Mouse (Mus musculus): Measurements from ENCODE around the gene Hilpda. TPM values are rescaled to one million over a fixed set of nuclear protein-coding genes. Genes with fewer than 3 reads are reported as not detected.

Gene Hilpda
- polyA plus RNA-seq, 2 experiments: 39.7 to 53.7 TPM

DNA sequence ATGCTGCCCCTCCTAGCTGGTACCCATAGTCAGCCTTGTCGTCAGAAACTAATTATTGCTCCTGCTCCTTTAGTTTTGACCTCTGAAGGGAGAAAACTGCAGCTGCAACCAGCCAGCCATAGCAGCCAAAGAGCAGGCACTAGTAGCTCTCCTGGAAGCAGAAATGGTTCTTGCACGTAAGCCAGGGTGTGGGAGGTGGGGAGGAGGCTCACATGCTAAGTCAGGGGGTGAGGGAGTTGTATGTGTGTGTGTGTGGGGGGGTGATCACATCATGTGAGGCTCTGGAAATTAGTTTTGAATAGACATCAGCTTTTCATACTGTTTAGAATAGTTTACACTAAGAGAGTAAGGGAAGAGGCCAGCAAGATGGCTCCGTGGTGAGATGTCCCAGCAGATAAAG, 45.7 kb downstream of the Hilpda start:
- Histone ChIP-seq H3K4me2 (replicated peaks; ENCODE audit: low read depth, low read length, severe bottlenecking) (no peak overlapping the region), H3K36me3 (ENCODE audit: control insufficient read depth, insufficient read depth, low read length) (no peaks in the 10 kb centered on the region), H3K27me3 (ENCODE audit: control insufficient read depth, insufficient read depth, low read length) (no peaks in the 10 kb centered on the region), H3K27ac (replicated peaks; ENCODE audit: low read depth, low read length) (no peak overlapping the region), H3K9ac (ENCODE audit: low read depth, low read length, severe bottlenecking) (no peak overlapping the region), H3K4me1 (ENCODE audit: control insufficient read depth, insufficient read depth, low read length) (no peaks in the 10 kb centered on the region), H3K4me3 (replicated peaks; ENCODE audit: low read length) (no peak overlapping the region), H3K9me3 (ENCODE audit: control insufficient read depth, low read length) (no peaks in the 10 kb centered on the region)
- no peak for TF ChIP-seq POLR2A (IDR thresholded peaks at IDR 0.05; ENCODE audit: borderline replicate concordance, extremely low read depth, insufficient read depth, insufficient read length)
- ATAC-seq (ENCODE audit: low FRiP score, low read depth): no peak
- DNase-seq (ENCODE audit: low spot score): no peak
- 58% methylated on average over 3 of the region's 3 CpGs for WGBS

DNA sequence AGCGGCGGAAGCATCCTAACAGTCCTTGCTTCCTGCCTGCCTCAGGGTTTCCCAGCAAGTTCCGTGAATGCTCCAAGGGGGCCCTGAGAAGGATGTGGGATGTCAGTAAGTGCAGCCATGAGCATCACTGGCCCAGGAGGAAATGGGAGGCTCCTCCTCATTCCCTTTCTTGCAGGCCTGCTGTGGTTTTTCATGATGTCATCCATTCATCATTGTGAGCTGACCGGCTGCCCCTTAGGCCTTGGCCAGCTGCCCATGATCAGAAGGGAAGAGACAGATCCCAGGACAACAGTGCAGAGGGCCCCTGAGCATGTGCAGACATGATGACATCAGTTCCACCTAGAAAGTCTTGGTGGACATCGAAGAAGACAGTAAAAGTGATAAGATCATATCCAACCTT, 46.6 kb downstream of the Hilpda start, which contains the start of gene Fam71f1:
Fam71f1 (plus strand) TSS at position 262 of the 400 bp plus-strand sequence.
- ATAC-seq (ENCODE audit: low FRiP score, low read depth): no peak
- no peak within 1 kb of the TSS for H3K27ac ChIP-seq (replicated peaks; ENCODE audit: low read depth, low read length)

DNA sequence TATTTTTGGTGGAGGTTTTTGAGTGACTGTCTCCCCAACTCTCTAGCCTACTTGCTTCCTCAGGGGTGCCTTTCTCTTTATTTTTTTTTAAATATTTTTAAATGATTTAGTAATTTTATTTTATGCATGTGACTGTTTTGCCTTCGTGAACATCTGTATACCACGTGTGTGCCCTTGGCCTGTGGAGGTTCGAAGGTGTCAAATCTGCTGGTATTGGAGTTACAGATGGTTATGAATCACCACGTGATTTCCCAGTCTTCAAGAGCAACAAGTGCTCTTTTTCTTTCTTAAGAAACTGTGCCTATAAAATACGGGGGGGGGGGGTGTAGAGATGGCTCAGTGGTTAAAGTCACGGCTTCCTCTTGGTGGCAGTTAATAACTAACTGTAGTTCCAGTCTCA, 49.3 kb downstream of the Hilpda start:
- Histone ChIP-seq H3K4me1 (ENCODE audit: control insufficient read depth, insufficient read depth, low read length) (no peaks in the 10 kb centered on the region), H3K4me2 (replicated peaks; ENCODE audit: low read depth, low read length, severe bottlenecking) (no peak overlapping the region), H3K9ac (ENCODE audit: low read depth, low read length, severe bottlenecking) (no peak overlapping the region), H3K9me3 (ENCODE audit: control insufficient read depth, low read length) (no peaks in the 10 kb centered on the region), H3K27ac (replicated peaks; ENCODE audit: low read depth, low read length) (no peak overlapping the region), H3K36me3 (ENCODE audit: control insufficient read depth, insufficient read depth, low read length) (no peaks in the 10 kb centered on the region), H3K4me3 (replicated peaks; ENCODE audit: low read length) (no peak overlapping the region), H3K27me3 (ENCODE audit: control insufficient read depth, insufficient read depth, low read length) (no peaks in the 10 kb centered on the region)
- no peak for TF ChIP-seq POLR2A (IDR thresholded peaks at IDR 0.05; ENCODE audit: borderline replicate concordance, extremely low read depth, insufficient read depth, insufficient read length)
- ATAC-seq (ENCODE audit: low FRiP score, low read depth) (no peak), DNase-seq (ENCODE audit: low spot score) (no peak)
- WGBS: 62% methylated on average over 6 of the region's 6 CpGs

More for the DNA sequence above, 46.6 kb downstream of the Hilpda start, which contains the start of gene Fam71f1:
- Histone ChIP-seq H3K9me3 (ENCODE audit: control insufficient read depth, low read length) (no peaks in the 10 kb centered on the region), H3K9ac (ENCODE audit: low read depth, low read length, severe bottlenecking) (no peak within 1 kb of the TSS), H3K27me3 (ENCODE audit: control insufficient read depth, insufficient read depth, low read length) (no peaks in the 10 kb centered on the region), H3K4me2 (replicated peaks; ENCODE audit: low read depth, low read length, severe bottlenecking) (no peak within 1 kb of the TSS), H3K4me3 (replicated peaks; ENCODE audit: low read length) (no peak within 1 kb of the TSS), H3K36me3 (ENCODE audit: control insufficient read depth, insufficient read depth, low read length) (no peaks in the 10 kb centered on the region), H3K4me1 (ENCODE audit: control insufficient read depth, insufficient read depth, low read length) (no peaks in the 10 kb centered on the region)
- DNase-seq (ENCODE audit: low spot score): peak; percentile 28
- TF ChIP-seq POLR2A (IDR thresholded peaks at IDR 0.05; ENCODE audit: borderline replicate concordance, extremely low read depth, insufficient read depth, insufficient read length): no peak
- WGBS: 54% methylated on average over 4 of the region's 5 CpGs

DNA sequence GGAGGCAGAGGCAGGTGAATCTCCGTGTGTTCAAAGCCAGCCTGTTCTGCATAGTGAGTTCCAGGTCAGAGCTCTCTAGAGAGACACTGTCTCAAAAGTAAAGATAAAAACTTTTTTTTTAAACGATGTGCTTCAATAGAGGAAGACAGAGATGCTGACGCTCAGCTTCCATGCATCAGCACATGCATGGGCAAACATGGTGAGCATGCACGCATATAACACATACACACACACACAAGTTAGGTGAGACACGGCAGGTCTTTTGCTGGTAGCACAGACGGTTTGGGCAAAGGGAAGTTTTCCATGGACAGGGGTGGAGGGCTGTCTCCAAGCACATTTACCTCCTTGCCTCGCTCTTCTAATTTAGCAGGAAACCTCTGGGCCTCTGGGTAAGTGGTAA, 49.9 kb downstream of the Hilpda start:
- DNase-seq (ENCODE audit: low spot score): no peak
- Histone ChIP-seq H3K27ac (replicated peaks; ENCODE audit: low read depth, low read length) (no peak overlapping the region), H3K27me3 (ENCODE audit: control insufficient read depth, insufficient read depth, low read length) (no peaks in the 10 kb centered on the region), H3K4me3 (replicated peaks; ENCODE audit: low read length) (no peak overlapping the region), H3K36me3 (ENCODE audit: control insufficient read depth, insufficient read depth, low read length) (no peaks in the 10 kb centered on the region), H3K9ac (ENCODE audit: low read depth, low read length, severe bottlenecking) (no peak overlapping the region), H3K9me3 (ENCODE audit: control insufficient read depth, low read length) (no peaks in the 10 kb centered on the region), H3K4me1 (ENCODE audit: control insufficient read depth, insufficient read depth, low read length) (no peaks in the 10 kb centered on the region), H3K4me2 (replicated peaks; ENCODE audit: low read depth, low read length, severe bottlenecking) (no peak overlapping the region)
- TF ChIP-seq POLR2A (IDR thresholded peaks at IDR 0.05; ENCODE audit: borderline replicate concordance, extremely low read depth, insufficient read depth, insufficient read length): no peak
- ATAC-seq (ENCODE audit: low FRiP score, low read depth): no peak
- WGBS: 92% methylated on average over 7 of the region's 7 CpGs

GRCm38 (mm10) chr6:29322735-29323134, 50.4 kb downstream of the Hilpda start:
- no peaks in the 10 kb centered on the region for H3K4me1 ChIP-seq (ENCODE audit: control insufficient read depth, insufficient read depth, low read length)
- DNase-seq (ENCODE audit: low spot score) (no peak), ATAC-seq (ENCODE audit: low FRiP score, low read depth) (no peak)
- H3K9ac ChIP-seq (ENCODE audit: low read depth, low read length, severe bottlenecking): no peak overlapping the region
- no peak overlapping the region for H3K4me3 ChIP-seq (replicated peaks; ENCODE audit: low read length)
- H3K4me2 ChIP-seq (replicated peaks; ENCODE audit: low read depth, low read length, severe bottlenecking): no peak overlapping the region
- TF ChIP-seq POLR2A (IDR thresholded peaks at IDR 0.05; ENCODE audit: borderline replicate concordance, extremely low read depth, insufficient read depth, insufficient read length): no peak
- no peaks in the 10 kb centered on the region for H3K9me3 ChIP-seq (ENCODE audit: control insufficient read depth, low read length)
- no peaks in the 10 kb centered on the region for H3K36me3 ChIP-seq (ENCODE audit: control insufficient read depth, insufficient read depth, low read length)
- H3K27ac ChIP-seq (replicated peaks; ENCODE audit: low read depth, low read length): no peak overlapping the region
- WGBS: 87% methylated on average over 4 of the region's 4 CpGs
- no peaks in the 10 kb centered on the region for H3K27me3 ChIP-seq (ENCODE audit: control insufficient read depth, insufficient read depth, low read length)

Other genes starting within 250 kb of the Hilpda start
- gene Lep, start 212.3 kb upstream of the Hilpda start, polyA plus RNA-seq (2012; rRNA removed): 0.03 TPM in 1 of 2 replicates, not detected in the other
- not detected in 2 replicates for gene Lep, start 212.3 kb upstream of the Hilpda start, polyA plus RNA-seq (2014; fragmentation: Nextera tagmentation; extraction: Ambion mirVana)
- 45.9 and 59.8 TPM in 2 replicates for gene Rbm28, start 107.5 kb upstream of the Hilpda start, polyA plus RNA-seq (2012; rRNA removed)
- 35.7 and 47.7 TPM in 2 replicates for gene Rbm28, start 107.5 kb upstream of the Hilpda start, polyA plus RNA-seq (2014; fragmentation: Nextera tagmentation; extraction: Ambion mirVana)
- 1.2 and 1.8 TPM in 2 replicates for gene Prrt4, start 92.9 kb upstream of the Hilpda start, polyA plus RNA-seq (2012; rRNA removed)
- 0.92 and 1.1 TPM in 2 replicates for gene Prrt4, start 92.9 kb upstream of the Hilpda start, polyA plus RNA-seq (2014; fragmentation: Nextera tagmentation; extraction: Ambion mirVana)
- gene Impdh1, start 56.1 kb upstream of the Hilpda start, polyA plus RNA-seq (2012; rRNA removed): 42.1 and 53.1 TPM in 2 replicates
- gene Impdh1, start 56.1 kb upstream of the Hilpda start, polyA plus RNA-seq (2014; fragmentation: Nextera tagmentation; extraction: Ambion mirVana): 46.6 and 49.2 TPM in 2 replicates
- 2.6 and 3.8 TPM in 2 replicates for gene Fam71f2, start 7.1 kb downstream of the Hilpda start, polyA plus RNA-seq (2012; rRNA removed)
- gene Fam71f2, start 7.1 kb downstream of the Hilpda start, polyA plus RNA-seq (2014; fragmentation: Nextera tagmentation; extraction: Ambion mirVana): 0.57 and 0.70 TPM in 2 replicates
- gene Fam71f1, start 46.7 kb downstream of the Hilpda start, polyA plus RNA-seq (2012; rRNA removed): 0.10 and 0.27 TPM in 2 replicates
- gene Fam71f1, start 46.7 kb downstream of the Hilpda start, polyA plus RNA-seq (2014; fragmentation: Nextera tagmentation; extraction: Ambion mirVana): 0.23 TPM in 1 of 2 replicates, not detected in the other
- 354 and 382 TPM in 2 replicates for gene Calu, start 75.6 kb downstream of the Hilpda start, polyA plus RNA-seq (2012; rRNA removed)
- 536 and 540 TPM in 2 replicates for gene Calu, start 75.6 kb downstream of the Hilpda start, polyA plus RNA-seq (2014; fragmentation: Nextera tagmentation; extraction: Ambion mirVana)
- 1.3 and 2.1 TPM in 2 replicates for gene Opn1sw, start 116.0 kb downstream of the Hilpda start, polyA plus RNA-seq (2012; rRNA removed)
- 2.0 and 2.3 TPM in 2 replicates for gene Opn1sw, start 116.0 kb downstream of the Hilpda start, polyA plus RNA-seq (2014; fragmentation: Nextera tagmentation; extraction: Ambion mirVana)
- 25.3 and 26.0 TPM in 2 replicates for gene Ccdc136, start 123.8 kb downstream of the Hilpda start, polyA plus RNA-seq (2012; rRNA removed)
- gene Ccdc136, start 123.8 kb downstream of the Hilpda start, polyA plus RNA-seq (2014; fragmentation: Nextera tagmentation; extraction: Ambion mirVana): 26.2 and 26.8 TPM in 2 replicates
- gene Flnc, start 160.8 kb downstream of the Hilpda start, polyA plus RNA-seq (2012; rRNA removed): 38.1 and 43.9 TPM in 2 replicates
- 25.1 and 27.0 TPM in 2 replicates for gene Flnc, start 160.8 kb downstream of the Hilpda start, polyA plus RNA-seq (2014; fragmentation: Nextera tagmentation; extraction: Ambion mirVana)
- 195 and 204 TPM in 2 replicates for gene Atp6v1f, start 195.2 kb downstream of the Hilpda start, polyA plus RNA-seq (2012; rRNA removed)
- gene Atp6v1f, start 195.2 kb downstream of the Hilpda start, polyA plus RNA-seq (2014; fragmentation: Nextera tagmentation; extraction: Ambion mirVana): 226 and 239 TPM in 2 replicates
- gene Atp6v1fnb, start 198.9 kb downstream of the Hilpda start, polyA plus RNA-seq (2012; rRNA removed): 0.12 TPM in 1 of 2 replicates, not detected in the other
- gene Atp6v1fnb, start 198.9 kb downstream of the Hilpda start, polyA plus RNA-seq (2014; fragmentation: Nextera tagmentation; extraction: Ambion mirVana): 0.35 TPM in 1 of 2 replicates, not detected in the other
- 92.4 and 136 TPM in 2 replicates for gene Kcp, start 235.5 kb downstream of the Hilpda start, polyA plus RNA-seq (2012; rRNA removed)
- 27.1 and 36.0 TPM in 2 replicates for gene Kcp, start 235.5 kb downstream of the Hilpda start, polyA plus RNA-seq (2014; fragmentation: Nextera tagmentation; extraction: Ambion mirVana)